Mouse (Mus musculus): ENCODE results near the gene Sox30.

GRCm38 (mm10) chr11:45946796-45947195 is 33.3 kb upstream of the Sox30 start:
- TF ChIP-seq CTCF (IDR thresholded peaks at IDR 0.05; ENCODE audit: extremely low read depth, insufficient read depth, insufficient read length, insufficient replicate concordance) (no peak), POLR2A (IDR thresholded peaks at IDR 0.05; ENCODE audit: low read depth, low read length) (no peak)

Measured in spleen, adult 2 months (tissue).